Mouse (Mus musculus): ENCODE results near the gene Ift52. TPM values are rescaled to one million over a fixed set of nuclear protein-coding genes. Genes with fewer than 3 reads are reported as not detected.
"Not testable (repeated sequence)": the region's sequence is repeated elsewhere in the genome, so short reads cannot be mapped to it uniquely, and the experiment has no call there.

Gene Ift52
- polyA plus RNA-seq, 1 experiment from 2014 or later = 32.3 TPM

DNA sequence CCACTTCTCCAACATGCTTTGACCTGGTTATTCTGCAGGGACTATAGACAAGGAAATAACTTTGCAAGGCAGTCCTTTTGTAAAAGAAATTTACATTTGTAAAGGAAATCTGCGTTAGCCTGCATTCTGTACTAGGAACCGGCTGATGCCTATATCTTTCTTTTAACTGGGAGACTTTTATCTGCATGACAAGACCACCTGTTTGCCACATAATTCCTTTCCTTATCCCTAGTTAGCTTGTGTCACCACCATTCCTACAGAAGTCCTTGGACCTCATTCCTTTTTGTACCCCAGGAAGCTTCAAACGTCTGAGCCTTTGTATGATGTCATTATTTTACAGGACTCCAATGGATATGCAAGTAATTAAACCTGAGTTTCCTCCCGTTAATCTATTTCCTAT, 35.7 kb downstream of the Ift52 start:
- H3K36me3 ChIP-seq (ENCODE audit: control insufficient read depth, insufficient read depth, low read length) = no peaks in the 10 kb centered on the region
- H3K27me3 ChIP-seq (ENCODE audit: control insufficient read depth, insufficient read depth, low read length) = no peaks in the 10 kb centered on the region
- DNase-seq (ENCODE audit: low spot score) (no peak), ATAC-seq (ENCODE audit: low FRiP score, low TSS enrichment) (no peak)
- TF ChIP-seq EP300 (optimal IDR thresholded peaks at IDR 0.05) = no peak
- no peak for TF ChIP-seq CTCF (IDR thresholded peaks at IDR 0.05; ENCODE audit: low read depth)
- no peak overlapping the region for H3K9ac ChIP-seq (ENCODE audit: low read length)
- H3K9me3 ChIP-seq (ENCODE audit: control insufficient read depth, low read length) = no peaks in the 10 kb centered on the region
- no peak overlapping the region for H3K27ac ChIP-seq (replicated peaks)
- 71% methylated on average over 4 of the region's 4 CpGs for WGBS
- H3K4me2 ChIP-seq (replicated peaks; ENCODE audit: low read depth) = no peak overlapping the region
- H3K4me1 ChIP-seq (replicated peaks; ENCODE audit: control insufficient read depth, insufficient read depth) = peaks cover 4% of the 10 kb centered on the region
- no peak overlapping the region for H3K4me3 ChIP-seq (ENCODE audit: low read depth, low read length)

- H3K4me3 ChIP-seq (ENCODE audit: low read depth, low read length) = peak within 1 kb of the TSS; percentile 62
- H3K9ac ChIP-seq (ENCODE audit: low read length) = peak within 1 kb of the TSS; percentile 56
- no peaks in the 10 kb centered on the region for H3K36me3 ChIP-seq (ENCODE audit: control insufficient read depth, insufficient read depth, low read length)
- TF ChIP-seq CTCF (IDR thresholded peaks at IDR 0.05; ENCODE audit: low read depth) (no peak), EP300 (optimal IDR thresholded peaks at IDR 0.05) (no peak)
- no peak within 1 kb of the TSS for H3K27ac ChIP-seq (replicated peaks)
- no peaks in the 10 kb centered on the region for H3K27me3 ChIP-seq (ENCODE audit: control insufficient read depth, insufficient read depth, low read length)
- DNase-seq (ENCODE audit: low spot score) (peak; percentile 97), ATAC-seq (ENCODE audit: low FRiP score, low TSS enrichment) (peak; percentile 99)
- no peaks in the 10 kb centered on the region for H3K9me3 ChIP-seq (ENCODE audit: control insufficient read depth, low read length)
- H3K4me1 ChIP-seq (replicated peaks; ENCODE audit: control insufficient read depth, insufficient read depth) = peaks cover 4% of the 10 kb centered on the region
- under 1% methylated on average over 47 of the region's 48 CpGs for WGBS
- peak within 1 kb of the TSS; percentile 100 for H3K4me2 ChIP-seq (replicated peaks; ENCODE audit: low read depth)
Observed at GRCm38 (mm10) chr2:163054335-163054840, 37.2 kb downstream of the Ift52 start, which contains the start of gene Mybl2. Mybl2 (plus strand) TSS chr2:163054687.

- TF ChIP-seq CTCF (IDR thresholded peaks at IDR 0.05; ENCODE audit: low read depth) = no peak
- TF ChIP-seq EP300 (optimal IDR thresholded peaks at IDR 0.05) = no peak
- H3K27me3 ChIP-seq (ENCODE audit: control insufficient read depth, insufficient read depth, low read length) = no peaks in the 10 kb centered on the region
- H3K4me2 ChIP-seq (replicated peaks; ENCODE audit: low read depth) = peak overlapping the region; percentile 100
- WGBS = under 1% methylated on average over 37 of the region's 38 CpGs
- no peaks in the 10 kb centered on the region for H3K36me3 ChIP-seq (ENCODE audit: control insufficient read depth, insufficient read depth, low read length)
- H3K9me3 ChIP-seq (ENCODE audit: control insufficient read depth, low read length) = no peaks in the 10 kb centered on the region
- peak; percentile 25 for DNase-seq (ENCODE audit: low spot score)
- peak overlapping the region; percentile 62 for H3K4me3 ChIP-seq (ENCODE audit: low read depth, low read length)
- H3K4me1 ChIP-seq (replicated peaks; ENCODE audit: control insufficient read depth, insufficient read depth) = peaks cover 4% of the 10 kb centered on the region
- ATAC-seq (ENCODE audit: low FRiP score, low TSS enrichment) = no peak
- no peak overlapping the region for H3K27ac ChIP-seq (replicated peaks)
- peak overlapping the region; percentile 56 for H3K9ac ChIP-seq (ENCODE audit: low read length)
Observed at GRCm38 (mm10) chr2:163054891-163055494, 37.8 kb downstream of the Ift52 start.

- no peak for TF ChIP-seq CTCF (IDR thresholded peaks at IDR 0.05; ENCODE audit: low read depth)
- TF ChIP-seq EP300 (optimal IDR thresholded peaks at IDR 0.05) = no peak
- Histone ChIP-seq H3K4me3 (ENCODE audit: low read depth, low read length) (peak overlapping the region; percentile 62), H3K4me1 (replicated peaks; ENCODE audit: control insufficient read depth, insufficient read depth) (peaks cover 4% of the 10 kb centered on the region), H3K9ac (ENCODE audit: low read length) (0 out of 2 replicates have a peak overlapping the region, but pooled peaks have one; percentile 56), H3K27ac (replicated peaks) (no peak overlapping the region), H3K4me2 (replicated peaks; ENCODE audit: low read depth) (peak overlapping the region; percentile 100), H3K36me3 (ENCODE audit: control insufficient read depth, insufficient read depth, low read length) (no peaks in the 10 kb centered on the region), H3K27me3 (ENCODE audit: control insufficient read depth, insufficient read depth, low read length) (no peaks in the 10 kb centered on the region), H3K9me3 (ENCODE audit: control insufficient read depth, low read length) (no peaks in the 10 kb centered on the region)
- WGBS = 16% methylated on average over 5 of the region's 5 CpGs
- ATAC-seq (ENCODE audit: low FRiP score, low TSS enrichment) (no peak), DNase-seq (ENCODE audit: low spot score) (no peak)
Observed at GRCm38 (mm10) chr2:163055715-163056114, 38.6 kb downstream of the Ift52 start.

- Histone ChIP-seq H3K27me3 (ENCODE audit: control insufficient read depth, insufficient read depth, low read length) (no peaks in the 10 kb centered on the region), H3K9me3 (ENCODE audit: control insufficient read depth, low read length) (no peaks in the 10 kb centered on the region), H3K4me2 (replicated peaks; ENCODE audit: low read depth) (no peak overlapping the region), H3K4me1 (replicated peaks; ENCODE audit: control insufficient read depth, insufficient read depth) (peaks cover 4% of the 10 kb centered on the region), H3K9ac (ENCODE audit: low read length) (no peak overlapping the region), H3K27ac (replicated peaks) (no peak overlapping the region), H3K4me3 (ENCODE audit: low read depth, low read length) (no peak overlapping the region), H3K36me3 (ENCODE audit: control insufficient read depth, insufficient read depth, low read length) (no peaks in the 10 kb centered on the region)
- TF ChIP-seq CTCF (IDR thresholded peaks at IDR 0.05; ENCODE audit: low read depth) = no peak
- no peak for TF ChIP-seq EP300 (optimal IDR thresholded peaks at IDR 0.05)
- 61% methylated on average over 9 of the region's 9 CpGs for WGBS
- DNase-seq (ENCODE audit: low spot score) (no peak), ATAC-seq (ENCODE audit: low FRiP score, low TSS enrichment) (no peak)
Observed at GRCm38 (mm10) chr2:163056584-163056983, 39.4 kb downstream of the Ift52 start.

DNA sequence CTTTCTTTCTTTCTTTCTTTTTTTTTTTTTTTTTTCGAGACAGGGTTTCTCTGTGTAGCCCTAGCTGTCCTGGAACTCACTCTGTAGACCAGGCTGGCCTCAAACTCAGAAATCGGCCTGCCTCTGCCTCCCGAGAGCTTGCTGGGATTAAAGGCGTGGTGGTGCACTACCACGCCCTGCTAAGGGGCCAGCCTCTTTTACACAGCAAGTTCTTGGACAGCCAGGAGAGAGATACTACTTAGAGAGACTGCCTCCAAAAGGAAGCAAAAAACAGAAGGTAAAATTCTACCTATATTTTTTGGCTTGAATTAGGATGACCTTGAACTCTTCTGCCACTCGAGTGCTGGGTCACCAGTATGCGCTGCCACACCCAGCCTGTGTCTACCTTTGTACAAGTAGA, 41.8 kb downstream of the Ift52 start:
- H3K9me3 ChIP-seq (ENCODE audit: control insufficient read depth, low read length); H3K9ac ChIP-seq (ENCODE audit: low read length); H3K4me2 ChIP-seq (replicated peaks; ENCODE audit: low read depth); H3K4me1 ChIP-seq (replicated peaks; ENCODE audit: control insufficient read depth, insufficient read depth); H3K4me3 ChIP-seq (ENCODE audit: low read depth, low read length); H3K27me3 ChIP-seq (ENCODE audit: control insufficient read depth, insufficient read depth, low read length); H3K36me3 ChIP-seq (ENCODE audit: control insufficient read depth, insufficient read depth, low read length); DNase-seq (ENCODE audit: low spot score); ATAC-seq (ENCODE audit: low FRiP score, low TSS enrichment); H3K27ac ChIP-seq (replicated peaks): not testable (repeated sequence)
- 73% methylated on average over 6 of the region's 7 CpGs for WGBS
